Mouse (Mus musculus) midbrain, embryonic 13.5 days (tissue): Measurements from ENCODE around the gene Wnt10b. TPM values are rescaled to one million over a fixed set of nuclear protein-coding genes. Genes with fewer than 3 reads are reported as not detected.

Experiments used
- ATAC-seq: fragments of 200-750 bp; cut with Nextera tagmentation; 2 replicates; pipeline ENCODE4 v1.8.0; 2017; ENCODE audit warnings: mild to moderate bottlenecking, moderate TSS enrichment, moderate library complexity
- H3K27ac ChIP-seq: fragments of 300-500 bp; sonication (generic); 2 replicates; pipeline ENCODE4 v1.5.1; 2015; ENCODE audit warnings: inconsistent platforms, mild to moderate bottlenecking, moderate library complexity
- H3K27me3 ChIP-seq: fragments of 300-500 bp; sonication (generic); 2 replicates; pipeline ENCODE4 v1.6.1; 2015; ENCODE audit warnings: mild to moderate bottlenecking, inconsistent platforms
- H3K36me3 ChIP-seq: fragments of 300-500 bp; sonication (generic); 2 replicates; pipeline ENCODE4 v1.6.1; 2015; ENCODE audit warnings: mild to moderate bottlenecking, inconsistent platforms
- H3K4me1 ChIP-seq: fragments of 300-500 bp; sonication (generic); replicated peaks from 2 replicates; pipeline ENCODE4 v1.6.1; 2015; ENCODE audit warnings: inconsistent platforms
- H3K4me2 ChIP-seq: fragments of 300-500 bp; sonication (generic); replicated peaks from 2 replicates; pipeline ENCODE4 v1.6.1; 2015; ENCODE audit warnings: moderate library complexity, mild to moderate bottlenecking, inconsistent platforms
- H3K4me3 ChIP-seq: fragments of 300-500 bp; sonication (generic); replicated peaks from 2 replicates; pipeline ENCODE4 v1.5.1; 2015; ENCODE audit warnings: mild to moderate bottlenecking, inconsistent platforms
- H3K9ac ChIP-seq: fragments of 300-500 bp; sonication (generic); replicated peaks from 2 replicates; pipeline ENCODE4 v1.6.1; 2015; ENCODE audit warnings: mild to moderate bottlenecking, inconsistent platforms
- H3K9me3 ChIP-seq: fragments of 300-500 bp; sonication (generic); 2 replicates; pipeline ENCODE4 v1.6.1; 2016; ENCODE audit warnings: mild to moderate bottlenecking, inconsistent platforms
- WGBS: fragments of 180-500 bp; shearing (Covaris S2); methylation state at CpG from one replicate; pipeline ENCODE4 v1.1.7; 2015; 5-methylcytosine and 5-hydroxymethylcytosine counted together
- polyA plus RNA-seq: library from polyadenylated mRNA; unstranded; fragments of >200 nt; fragmentation: Nextera tagmentation; extraction: Ambion mirVana; gene quantifications from 2 replicates; pipeline ENCODE4 v1.2.1, GENCODE M21; 2015

Wnt10b gene
- polyA plus RNA-seq, 1 experiment from 2014 or later: 0.24 TPM

DNA sequence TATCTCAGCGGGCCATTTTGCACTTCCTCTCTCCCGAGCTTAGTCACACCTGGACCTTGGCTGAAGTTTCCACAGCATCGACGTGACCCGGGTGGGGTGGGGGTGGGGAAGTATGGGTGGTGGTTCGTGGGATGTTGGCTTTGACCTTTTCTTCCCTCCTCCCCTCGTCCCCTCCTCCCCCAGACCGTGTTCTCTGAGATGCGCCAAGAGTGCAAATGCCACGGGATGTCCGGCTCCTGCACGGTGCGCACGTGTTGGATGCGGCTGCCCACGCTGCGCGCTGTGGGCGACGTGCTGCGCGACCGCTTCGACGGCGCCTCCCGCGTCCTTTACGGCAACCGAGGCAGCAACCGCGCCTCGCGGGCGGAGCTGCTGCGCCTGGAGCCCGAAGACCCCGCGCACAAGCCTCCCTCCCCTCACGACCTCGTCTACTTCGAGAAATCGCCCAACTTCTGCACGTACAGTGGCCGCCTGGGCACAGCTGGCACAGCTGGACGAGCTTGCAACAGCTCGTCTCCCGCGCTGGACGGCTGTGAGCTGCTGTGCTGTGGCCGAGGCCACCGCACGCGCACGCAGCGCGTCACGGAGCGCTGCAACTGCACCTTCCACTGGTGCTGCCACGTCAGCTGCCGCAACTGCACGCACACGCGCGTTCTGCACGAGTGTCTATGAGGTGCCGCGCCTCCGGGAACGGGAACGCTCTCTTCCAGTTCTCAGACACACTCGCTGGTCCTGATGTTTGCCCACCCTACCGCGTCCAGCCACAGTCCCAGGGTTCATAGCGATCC is 14.5 kb upstream of the Wnt10b start:
- H3K9me3 ChIP-seq: no peaks in the 10 kb centered on the region
- peak overlapping the region; percentile 48; the same call in 1 of the 2 replicates for H3K9ac ChIP-seq
- H3K4me1 ChIP-seq: peaks cover 46% of the 10 kb centered on the region
- no peak overlapping the region for H3K27ac ChIP-seq
- H3K27me3 ChIP-seq: peaks cover 97% of the 10 kb centered on the region
- H3K4me3 ChIP-seq: peak overlapping the region; percentile 35
- 2% methylated on average over 75 of the region's 75 CpGs for WGBS
- no peak for ATAC-seq
- H3K36me3 ChIP-seq: no peaks in the 10 kb centered on the region
- peak overlapping the region; percentile 53 for H3K4me2 ChIP-seq

- no peak for ATAC-seq
- Histone ChIP-seq H3K4me3 (peak overlapping the region; percentile 35), H3K27ac (no peak overlapping the region), H3K36me3 (no peaks in the 10 kb centered on the region), H3K4me2 (peak overlapping the region; percentile 53), H3K27me3 (peaks cover 100% of the 10 kb centered on the region), H3K4me1 (peaks cover 41% of the 10 kb centered on the region), H3K9ac (no peak overlapping the region), H3K9me3 (no peaks in the 10 kb centered on the region)
- 1% methylated on average over 23 of the region's 23 CpGs for WGBS
These were observed 13.8 kb upstream of the Wnt10b start for GRCm38 (mm10) chr15:98791771-98792170.

- Histone ChIP-seq H3K4me3 (peak overlapping the region; percentile 35), H3K9me3 (no peaks in the 10 kb centered on the region), H3K4me1 (peaks cover 35% of the 10 kb centered on the region), H3K27me3 (peaks cover 100% of the 10 kb centered on the region), H3K27ac (no peak overlapping the region), H3K36me3 (no peaks in the 10 kb centered on the region), H3K4me2 (peak overlapping the region; percentile 53; the same call in 1 of the 2 replicates), H3K9ac (no peak overlapping the region)
- ATAC-seq: no peak
- 0% methylated on average over 12 of the region's 12 CpGs for WGBS
These were observed 13.3 kb upstream of the Wnt10b start for GRCm38 (mm10) chr15:98791221-98791620.

DNA sequence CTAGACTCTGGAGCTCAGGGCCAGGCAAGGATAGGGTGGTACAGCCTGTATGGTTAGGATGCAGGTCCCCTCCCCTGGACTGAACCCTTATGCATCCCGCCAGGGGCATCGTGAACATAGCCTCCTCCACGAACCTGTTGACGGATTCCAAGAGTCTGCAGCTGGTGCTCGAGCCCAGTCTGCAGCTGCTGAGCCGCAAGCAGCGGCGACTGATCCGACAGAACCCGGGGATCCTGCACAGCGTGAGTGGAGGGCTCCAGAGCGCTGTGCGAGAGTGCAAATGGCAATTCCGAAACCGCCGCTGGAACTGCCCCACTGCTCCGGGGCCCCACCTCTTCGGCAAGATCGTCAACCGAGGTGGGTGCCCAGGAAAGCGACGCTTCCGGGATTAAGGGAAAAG is 12.8 kb upstream of the Wnt10b start:
- Histone ChIP-seq H3K9me3 (no peaks in the 10 kb centered on the region), H3K4me1 (peaks cover 34% of the 10 kb centered on the region), H3K9ac (no peak overlapping the region), H3K4me3 (peak overlapping the region; percentile 35), H3K27me3 (peaks cover 100% of the 10 kb centered on the region), H3K36me3 (no peaks in the 10 kb centered on the region), H3K4me2 (peak overlapping the region; percentile 26), H3K27ac (no peak overlapping the region)
- ATAC-seq: no peak
- under 1% methylated on average over 23 of the region's 23 CpGs for WGBS

DNA sequence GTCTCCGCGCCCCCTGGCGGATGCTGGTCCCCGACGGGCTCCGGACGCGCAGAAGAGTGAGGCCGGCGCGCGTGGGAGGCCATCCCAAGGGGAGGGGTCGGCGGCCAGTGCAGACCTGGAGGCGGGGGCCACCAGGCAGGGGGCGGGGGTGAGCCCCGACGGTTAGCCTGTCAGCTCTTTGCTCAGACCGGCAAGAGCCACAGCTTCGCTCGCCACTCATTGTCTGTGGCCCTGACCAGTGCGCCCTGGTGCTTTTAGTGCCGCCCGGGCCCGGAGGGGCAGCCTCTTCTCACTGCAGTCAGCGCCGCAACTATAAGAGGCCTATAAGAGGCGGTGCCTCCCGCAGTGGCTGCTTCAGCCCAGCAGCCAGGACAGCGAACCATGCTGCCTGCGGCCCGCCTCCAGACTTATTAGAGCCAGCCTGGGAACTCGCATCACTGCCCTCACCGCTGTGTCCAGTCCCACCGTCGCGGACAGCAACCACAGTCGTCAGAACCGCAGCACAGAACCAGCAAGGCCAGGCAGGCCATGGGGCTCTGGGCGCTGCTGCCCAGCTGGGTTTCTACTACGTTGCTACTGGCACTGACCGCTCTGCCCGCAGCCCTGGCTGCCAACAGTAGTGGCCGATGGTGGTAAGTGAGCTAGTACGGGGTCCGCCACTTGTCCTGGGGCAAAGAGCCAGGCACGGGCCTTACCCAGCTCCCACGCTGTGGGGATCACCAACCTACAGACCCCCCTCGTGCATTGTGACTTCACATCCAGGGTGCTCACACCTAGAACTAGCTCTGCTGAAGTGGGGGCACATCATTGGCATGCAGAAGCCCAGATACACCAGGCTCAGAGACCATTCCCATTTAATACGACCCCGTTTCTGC is 11.9 kb upstream of the Wnt10b start, which contains the start of gene Wnt1:
Wnt1 (plus strand) TSS at position 197 of the 875 bp plus-strand sequence.
- peak within 1 kb of the TSS; percentile 35 for H3K4me3 ChIP-seq
- no peak within 1 kb of the TSS for H3K27ac ChIP-seq
- under 1% methylated on average over 51 of the region's 51 CpGs for WGBS
- peak; percentile 25; the same call in 1 of the 2 replicates for ATAC-seq
- no peaks in the 10 kb centered on the region for H3K36me3 ChIP-seq
- H3K4me1 ChIP-seq: peaks cover 34% of the 10 kb centered on the region
- no peak within 1 kb of the TSS for H3K9ac ChIP-seq
- H3K4me2 ChIP-seq: peak within 1 kb of the TSS; percentile 26
- H3K27me3 ChIP-seq: peaks cover 100% of the 10 kb centered on the region
- H3K9me3 ChIP-seq: no peaks in the 10 kb centered on the region

DNA sequence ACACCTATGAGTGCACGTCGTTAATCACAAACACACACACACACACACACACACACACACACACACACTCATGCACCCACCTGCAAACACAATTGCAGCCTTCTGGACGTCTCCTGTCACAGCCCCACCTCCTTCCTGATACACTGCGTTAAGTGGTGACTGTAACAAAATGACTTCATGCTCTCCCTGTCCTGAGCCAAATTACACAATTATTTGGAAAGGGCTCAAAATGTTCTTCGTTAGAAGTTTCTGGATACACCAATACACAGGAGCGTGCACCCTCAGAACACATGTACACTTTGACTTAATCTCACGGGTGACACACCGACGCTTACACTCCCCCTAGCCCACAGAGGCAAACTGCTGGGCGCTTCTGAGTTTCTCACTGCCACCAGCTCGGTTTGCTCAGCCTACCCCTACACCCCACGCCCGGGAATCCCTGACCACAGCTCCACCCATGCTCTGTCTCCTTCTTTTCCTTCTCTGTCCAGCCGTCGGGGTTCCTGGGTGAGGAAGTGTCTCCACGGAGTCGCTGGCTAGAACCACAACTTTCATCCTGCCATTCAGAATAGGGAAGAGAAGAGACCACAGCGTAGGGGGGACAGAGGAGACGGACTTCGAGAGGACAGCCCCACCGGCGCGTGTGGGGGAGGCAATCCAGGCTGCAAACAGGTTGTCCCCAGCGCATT is 11.2 kb upstream of the Wnt10b start:
- Histone ChIP-seq H3K4me1 (peaks cover 34% of the 10 kb centered on the region), H3K9me3 (no peaks in the 10 kb centered on the region), H3K9ac (no peak overlapping the region), H3K27ac (no peak overlapping the region), H3K36me3 (no peaks in the 10 kb centered on the region), H3K27me3 (peaks cover 100% of the 10 kb centered on the region), H3K4me3 (peak overlapping the region; percentile 16), H3K4me2 (no peak overlapping the region; the same call in 1 of the 2 replicates)
- no peak for ATAC-seq
- WGBS: 10% methylated on average over 24 of the region's 24 CpGs

GRCm38 (mm10) chr15:98787930-98788329 is 10.0 kb upstream of the Wnt10b start:
- no peaks in the 10 kb centered on the region for H3K9me3 ChIP-seq
- peaks cover 95% of the 10 kb centered on the region for H3K27me3 ChIP-seq
- H3K4me1 ChIP-seq: peaks cover 30% of the 10 kb centered on the region
- no peak overlapping the region for H3K4me3 ChIP-seq
- WGBS: 43% methylated on average over 4 of the region's 4 CpGs
- ATAC-seq: no peak
- H3K36me3 ChIP-seq: no peaks in the 10 kb centered on the region
- no peak overlapping the region for H3K9ac ChIP-seq
- no peak overlapping the region for H3K27ac ChIP-seq
- H3K4me2 ChIP-seq: no peak overlapping the region

- H3K4me1 ChIP-seq: peaks cover 12% of the 10 kb centered on the region
- no peak for ATAC-seq
- no peak overlapping the region for H3K4me2 ChIP-seq
- H3K9me3 ChIP-seq: no peaks in the 10 kb centered on the region
- peaks cover 93% of the 10 kb centered on the region for H3K27me3 ChIP-seq
- no peak overlapping the region for H3K9ac ChIP-seq
- 45% methylated on average over 7 of the region's 7 CpGs for WGBS
- H3K36me3 ChIP-seq: no peaks in the 10 kb centered on the region
- H3K4me3 ChIP-seq: no peak overlapping the region
- no peak overlapping the region for H3K27ac ChIP-seq
These were observed 7.8 kb upstream of the Wnt10b start for GRCm38 (mm10) chr15:98785744-98786143.

- WGBS: 31% methylated on average over 6 of the region's 6 CpGs
- ATAC-seq: no peak
- peaks cover 30% of the 10 kb centered on the region for H3K4me1 ChIP-seq
These were observed 3.2 kb upstream of the Wnt10b start for GRCm38 (mm10) chr15:98781166-98781565.

GRCm38 (mm10) chr15:98780573-98780972 is 2.6 kb upstream of the Wnt10b start:
- Histone ChIP-seq H3K9ac (no peak overlapping the region), H3K4me3 (no peak overlapping the region), H3K4me2 (no peak overlapping the region), H3K4me1 (peaks cover 36% of the 10 kb centered on the region), H3K9me3 (no peaks in the 10 kb centered on the region), H3K27me3 (peaks cover 93% of the 10 kb centered on the region), H3K36me3 (no peaks in the 10 kb centered on the region), H3K27ac (no peak overlapping the region)
- WGBS: 2% methylated on average over 13 of the region's 13 CpGs
- 0 out of 2 replicates have a peak, but pooled peaks have one; percentile 9 for ATAC-seq

More at GRCm38 (mm10) chr15:98781166-98781565, 3.2 kb upstream of the Wnt10b start:
- Histone ChIP-seq H3K9ac (no peak overlapping the region), H3K27ac (no peak overlapping the region), H3K4me3 (no peak overlapping the region), H3K36me3 (no peaks in the 10 kb centered on the region), H3K4me2 (no peak overlapping the region), H3K27me3 (peaks cover 93% of the 10 kb centered on the region), H3K9me3 (no peaks in the 10 kb centered on the region)

DNA sequence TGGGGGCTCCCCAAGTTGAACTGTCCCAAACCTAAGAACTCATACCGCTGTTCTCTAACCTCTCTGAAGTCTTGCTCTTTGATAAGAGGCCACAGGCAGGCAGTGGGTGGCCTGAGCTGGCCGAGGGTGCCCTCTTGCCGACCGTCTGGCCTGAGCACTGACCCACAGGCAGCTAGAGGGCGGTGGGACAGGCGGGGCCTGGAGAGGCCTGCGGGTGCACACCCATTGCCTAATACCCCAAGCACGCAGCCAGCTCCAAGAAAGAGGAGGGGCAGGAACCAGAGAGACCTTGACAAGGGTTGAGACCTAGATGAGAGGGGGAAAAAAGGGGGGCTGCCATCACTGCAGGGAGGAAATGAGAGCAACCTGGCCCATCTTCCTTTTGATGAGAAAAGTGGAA is 2.1 kb upstream of the Wnt10b start:
- WGBS: 6% methylated on average over 8 of the region's 8 CpGs

More for the DNA sequence above, 2.1 kb upstream of the Wnt10b start:
- Histone ChIP-seq H3K27me3 (peaks cover 93% of the 10 kb centered on the region), H3K4me2 (no peak overlapping the region), H3K4me1 (peaks cover 38% of the 10 kb centered on the region), H3K4me3 (no peak overlapping the region), H3K9me3 (no peaks in the 10 kb centered on the region), H3K36me3 (no peaks in the 10 kb centered on the region), H3K9ac (no peak overlapping the region), H3K27ac (no peak overlapping the region)
- no peak for ATAC-seq
